Mouse (Mus musculus) embryonic fibroblast, embryonic 13.5 days (primary cell): ENCODE data around the gene Neu1.

ENCODE experiments used
- CTCF ChIP-seq: IDR thresholded peaks from 2 replicates; pipeline ENCODE4 v1.5.1; 2011; ENCODE audit warnings: mild to moderate bottlenecking, control low read depth, low read length, moderate library complexity, borderline replicate concordance; ENCODE audit not compliant: insufficient read depth
- POLR2A ChIP-seq: IDR thresholded peaks from 2 replicates; pipeline ENCODE4 v1.6.1; 2011; ENCODE audit warnings: low read depth, mild to moderate bottlenecking, control low read depth, low read length, moderate library complexity

- TF ChIP-seq CTCF = no peak
- no peak for TF ChIP-seq POLR2A
Measured at GRCm38 (mm10) chr17:34924258-34924657, 6.8 kb upstream of the Neu1 start.
